13 mouse cellular contexts compared by ENCODE assay signal in genomic region chr13:45696009-45696408, GRCm38 (mm10).
DNase-seq lines count a peak whose midpoint lies in the region; ATAC-seq and TF ChIP-seq lines count a peak whose summit lies in the region.
"Had no signal": no experiment of that assay in that cellular context is flagged by ENCODE, and none has a peak within 500 bp of the region (broad histone marks: within the 10 kb centered on the region; RNA-seq: fewer than 3 reads in every experiment).

No protein-coding gene starts in this region.

- TF ChIP-seq EP300 in lung, postnatal 0 days (IDR thresholded peaks at IDR 0.05), result no peak
- TF ChIP-seq EP300 in MEL (IDR thresholded peaks at IDR 0.05; ENCODE audit: low read depth in 1 of 2, low read length in 2 of 2), result no peak

- peak; percentile 55 for TF ChIP-seq RAD21 in MEL (IDR thresholded peaks at IDR 0.05; ENCODE audit: low read depth, low read length)

- no peaks in the 10 kb centered on the region for H3K9me3 ChIP-seq in intestine, postnatal 0 days (ENCODE audit: control insufficient read depth)
- no peaks in the 10 kb centered on the region for H3K9me3 ChIP-seq in intestine, embryonic 15.5 days
- H3K9me3 ChIP-seq in lung, postnatal 0 days (ENCODE audit: low read length), result no peaks in the 10 kb centered on the region
- no peaks in the 10 kb centered on the region for H3K9me3 ChIP-seq in MEL (replicated peaks; ENCODE audit: insufficient read depth, low read length)
- H3K9me3 ChIP-seq: embryonic facial prominence, embryonic 10.5 days; heart, embryonic 15.5 days had no signal

- DNase-seq in lung, postnatal 0 days (ENCODE audit: low spot score), result no peak
- DNase-seq in lung, postnatal 10 days, result no peak
- DNase-seq in MEL (ENCODE audit: low read depth, low spot score), result peak; percentile 47
- DNase-seq in thymus, postnatal 0 days (ENCODE audit: low spot score), result no peak
- DNase-seq in frontal cortex, adult 2 months (ENCODE audit: extremely low spot score in 1 of 2, low spot score in 1 of 2), result no peak
- DNase-seq: cerebellum, postnatal 14 days; layer of hippocampus, adult 9-11 months had no signal

- no peak overlapping the region for H3K9ac ChIP-seq in intestine, postnatal 0 days (ENCODE audit: low read depth, low read length)
- H3K9ac ChIP-seq in intestine, embryonic 15.5 days, result no peak overlapping the region
- no peak overlapping the region for H3K9ac ChIP-seq in lung, postnatal 0 days (replicated peaks; ENCODE audit: low read depth)
- H3K9ac ChIP-seq in MEL (ENCODE audit: control insufficient read depth, low read depth, low read length, poor library complexity, severe bottlenecking), result no peak overlapping the region
- H3K9ac ChIP-seq: heart, embryonic 15.5 days; hindbrain, embryonic 14.5 days; liver, embryonic 15.5 days had no signal

- H3K27ac ChIP-seq in intestine, postnatal 0 days (ENCODE audit: low read depth, low read length), result no peak overlapping the region
- H3K27ac ChIP-seq in intestine, embryonic 15.5 days, result no peak overlapping the region
- H3K27ac ChIP-seq in lung, postnatal 0 days (ENCODE audit: low read length), result peak overlapping the region; percentile 54; the same call in 1 of the 2 replicates
- no peak overlapping the region for H3K27ac ChIP-seq in MEL (ENCODE audit: control insufficient read depth, low read depth, low read length)
- H3K27ac ChIP-seq: embryonic facial prominence, embryonic 10.5 days; hindbrain, embryonic 14.5 days; liver, embryonic 15.5 days had no signal

- H3K4me2 ChIP-seq in intestine, postnatal 0 days (replicated peaks; ENCODE audit: low read depth), result no peak overlapping the region
- H3K4me2 ChIP-seq in intestine, embryonic 15.5 days (replicated peaks), result no peak overlapping the region
- no peak overlapping the region for H3K4me2 ChIP-seq in lung, postnatal 0 days (replicated peaks; ENCODE audit: low read depth, low read length)
- H3K4me2 ChIP-seq: heart, embryonic 15.5 days; hindbrain, embryonic 14.5 days; liver, embryonic 15.5 days had no signal

- H3K4me1 ChIP-seq in intestine, postnatal 0 days (replicated peaks; ENCODE audit: control insufficient read depth, insufficient read depth, low read length), result no peaks in the 10 kb centered on the region
- H3K4me1 ChIP-seq in intestine, embryonic 15.5 days (replicated peaks), result no peaks in the 10 kb centered on the region
- peaks cover 9% of the 10 kb centered on the region; the same call in 1 of the 2 replicates for H3K4me1 ChIP-seq in lung, postnatal 0 days (ENCODE audit: insufficient read depth, low read depth, low read length)
- peaks cover 7 to 19% of the 10 kb centered on the region in 2 experiments for H3K4me1 ChIP-seq in MEL (ENCODE audit: control insufficient read depth in 1 of 2, insufficient read depth in 2 of 2, low read length in 2 of 2)

- WGBS in intestine, postnatal 0 days, result 95% methylated on average over 6 of the region's 6 CpGs
- WGBS in intestine, embryonic 15.5 days, result 94% methylated on average over 6 of the region's 6 CpGs
- 91% methylated on average over 6 of the region's 6 CpGs for WGBS in lung, postnatal 0 days

- no peaks in the 10 kb centered on the region; the same call in 1 of the 2 replicates for H3K36me3 ChIP-seq in intestine, postnatal 0 days (ENCODE audit: control insufficient read depth, insufficient read depth)
- no peaks in the 10 kb centered on the region for H3K36me3 ChIP-seq in intestine, embryonic 15.5 days
- H3K36me3 ChIP-seq in lung, postnatal 0 days (ENCODE audit: insufficient read depth, low read length), result no peaks in the 10 kb centered on the region
- H3K36me3 ChIP-seq in MEL (ENCODE audit: control insufficient read depth in 1 of 2, insufficient read depth in 2 of 2, low read length in 2 of 2), result peaks cover 0 to 16% of the 10 kb centered on the region in 2 experiments; a peak in 2 of 4 replicates
- H3K36me3 ChIP-seq: heart, embryonic 15.5 days had no signal

- peak; percentile 60 for TF ChIP-seq CTCF in intestine, postnatal 0 days (IDR thresholded peaks at IDR 0.05; ENCODE audit: low read depth)
- peak; percentile 61 for TF ChIP-seq CTCF in lung, postnatal 0 days (IDR thresholded peaks at IDR 0.05)
- TF ChIP-seq CTCF in MEL (IDR thresholded peaks at IDR 0.05 in 2 of 3, conservative IDR thresholded peaks at IDR 0.05 in 1 of 3; ENCODE audit: control insufficient read depth in 1 of 3, insufficient read depth in 1 of 3, low read depth in 2 of 3, low read length in 3 of 3, poor library complexity in 1 of 3, severe bottlenecking in 1 of 3), result peak; percentile 51 to 70 (median 67)

- H3K27me3 ChIP-seq in intestine, postnatal 0 days (replicated peaks; ENCODE audit: control insufficient read depth, insufficient read depth, low read length), result no peaks in the 10 kb centered on the region
- H3K27me3 ChIP-seq in intestine, embryonic 15.5 days (replicated peaks), result no peaks in the 10 kb centered on the region
- H3K27me3 ChIP-seq in lung, postnatal 0 days (replicated peaks; ENCODE audit: insufficient read depth, low read length), result no peaks in the 10 kb centered on the region
- H3K27me3 ChIP-seq in MEL (ENCODE audit: control insufficient read depth in 1 of 2, insufficient read depth in 2 of 2, low read length in 2 of 2), result no peaks in the 10 kb centered on the region
- H3K27me3 ChIP-seq: heart, embryonic 15.5 days; liver, embryonic 15.5 days had no signal

- H3K79me2 ChIP-seq in MEL (ENCODE audit: control insufficient read depth, insufficient read depth, low read length, poor library complexity), result no peaks in the 10 kb centered on the region

- no peak for ATAC-seq in intestine, postnatal 0 days
- ATAC-seq in intestine, embryonic 15.5 days, result no peak
- no peak for ATAC-seq in lung, postnatal 0 days

- TF ChIP-seq POLR2A in MEL (IDR thresholded peaks at IDR 0.05; ENCODE audit: control insufficient read depth in 1 of 2, insufficient read depth in 1 of 2, low read depth in 1 of 2, low read length in 2 of 2, poor library complexity in 1 of 2), result no peak

- H3K4me3 ChIP-seq in intestine, postnatal 0 days (ENCODE audit: low read depth, low read length), result no peak overlapping the region
- no peak overlapping the region for H3K4me3 ChIP-seq in intestine, embryonic 15.5 days (replicated peaks)
- H3K4me3 ChIP-seq in lung, postnatal 0 days (ENCODE audit: low read depth, low read length), result no peak overlapping the region
- no peak overlapping the region for H3K4me3 ChIP-seq in MEL (ENCODE audit: control insufficient read depth in 1 of 2, insufficient read depth in 1 of 2, low read depth in 2 of 2, low read length in 2 of 2)
- H3K4me3 ChIP-seq: embryonic facial prominence, embryonic 10.5 days; heart, embryonic 15.5 days; liver, embryonic 15.5 days had no signal

TF ChIP-seq in MEL, 35 proteins besides CTCF, POLR2A, EP300 and RAD21:
- TF ChIP-seq ZMIZ1 (IDR thresholded peaks at IDR 0.05; ENCODE audit: low read depth, low read length) (no peak), UBTF (IDR thresholded peaks at IDR 0.05; ENCODE audit: borderline replicate concordance, insufficient read depth, low read depth, low read length) (no peak), ZC3H11A (IDR thresholded peaks at IDR 0.05; ENCODE audit: low read depth, low read length) (peak; percentile 23; the same call in 1 of the 2 replicates), SMC3 (IDR thresholded peaks at IDR 0.05; ENCODE audit: low read depth, low read length) (peak; percentile 56), RCOR1 (IDR thresholded peaks at IDR 0.05; ENCODE audit: low read depth, low read length) (no peak), JUND (IDR thresholded peaks at IDR 0.05; ENCODE audit: low read depth, low read length) (no peak), HCFC1 (IDR thresholded peaks at IDR 0.05; ENCODE audit: low read depth, low read length) (no peak), NRF1 (IDR thresholded peaks at IDR 0.05; ENCODE audit: insufficient read depth, low read depth, low read length, poor library complexity, severe bottlenecking) (no peak), MEF2A (IDR thresholded peaks at IDR 0.05; ENCODE audit: extremely low read depth, insufficient replicate concordance, low read depth, low read length, poor library complexity, severe bottlenecking) (no peak)
